Mouse (Mus musculus) adrenal gland, postnatal 25 days (tissue): Measurements from ENCODE around the gene Tnp2. TPM values are rescaled to one million over a fixed set of nuclear protein-coding genes. Genes with fewer than 3 reads are reported as not detected.

Experiments used
- DNase-seq: peaks from one replicate; pipeline ENCODE4 v3.0.0; 2021; ENCODE audit warnings: mixed read lengths
- total RNA-seq: library from RNA; stranded (reverse); gene quantifications from 2 replicates; pipeline ENCODE4 v1.2.3, GENCODE M21; 2021

Tnp2 gene
- total RNA-seq, 1 experiment from 2014 or later: not detected

DNA sequence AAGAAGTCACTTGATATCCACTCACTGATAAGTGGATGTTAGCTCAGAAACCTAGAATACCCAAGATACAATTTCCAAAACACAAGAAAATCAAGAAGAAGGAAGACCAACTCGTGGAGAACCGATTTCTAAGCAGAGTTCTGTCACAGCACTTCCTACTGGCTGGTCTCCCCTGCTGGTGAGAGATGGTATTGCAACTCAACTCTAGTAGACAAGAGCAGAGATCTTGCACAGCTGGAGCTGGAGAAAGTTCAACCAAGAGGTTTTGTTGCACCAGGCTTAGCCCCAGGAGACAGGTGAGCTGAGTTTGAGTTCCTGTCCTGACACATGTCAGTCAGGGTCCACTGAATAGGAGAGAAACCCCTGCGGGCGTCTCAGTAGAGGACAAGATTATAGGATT lies 21.3 kb downstream of the Tnp2 start:
- peak; percentile 57 for DNase-seq

DNA sequence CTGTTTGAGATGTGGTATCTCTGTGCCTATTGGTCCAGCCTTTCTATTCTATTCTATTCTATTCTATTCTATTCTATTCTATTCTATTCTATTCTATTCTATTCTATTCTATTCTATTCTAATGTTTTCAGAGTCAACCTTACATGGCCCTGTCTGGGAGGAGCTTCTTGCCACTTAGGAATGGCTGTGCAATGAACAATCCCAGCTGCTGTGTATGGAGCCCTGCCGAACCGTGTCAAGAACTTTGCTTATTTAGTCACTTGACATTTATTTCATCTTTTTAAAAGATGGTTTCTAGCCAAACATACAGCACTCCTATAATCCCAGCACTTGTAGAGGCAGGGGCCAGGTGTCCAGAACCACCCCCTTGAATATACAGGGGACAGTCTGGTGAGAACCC lies 24.1 kb downstream of the Tnp2 start:
- no peak for DNase-seq

DNA sequence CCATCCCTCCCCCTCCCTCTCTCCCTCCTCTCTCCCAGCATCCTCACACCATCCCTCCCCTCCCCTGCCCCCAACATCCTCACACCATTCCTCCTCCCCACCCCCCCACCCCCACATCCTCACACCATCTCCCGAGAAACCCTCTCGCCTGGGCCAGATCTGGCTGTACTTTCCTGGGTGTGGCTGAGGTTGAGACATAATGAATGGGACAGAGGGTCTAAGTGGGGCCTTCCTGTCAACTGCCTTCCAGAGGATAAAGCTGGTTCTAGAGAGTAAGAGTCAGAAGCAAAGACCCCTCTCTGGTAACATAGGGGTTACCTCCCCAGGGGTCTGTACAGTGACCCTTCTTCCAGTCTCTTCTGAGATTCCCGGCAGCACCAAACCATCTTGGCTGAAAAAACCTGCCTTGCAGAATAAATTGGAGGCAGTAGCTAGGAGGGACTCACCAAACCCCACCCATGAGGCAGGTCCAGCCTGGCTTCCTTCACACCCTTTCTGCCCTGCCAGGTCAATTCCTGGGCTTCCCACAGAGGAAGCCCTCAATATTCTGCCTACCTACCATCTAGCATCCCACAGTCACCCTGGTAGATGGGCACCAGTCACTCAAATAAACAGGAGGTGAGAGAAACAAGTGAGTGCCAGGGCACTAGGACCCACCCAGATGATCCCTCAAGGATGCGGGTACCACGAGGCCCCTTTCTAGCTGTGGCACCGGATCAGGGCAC lies 24.8 kb downstream of the Tnp2 start:
- no peak for DNase-seq

DNA sequence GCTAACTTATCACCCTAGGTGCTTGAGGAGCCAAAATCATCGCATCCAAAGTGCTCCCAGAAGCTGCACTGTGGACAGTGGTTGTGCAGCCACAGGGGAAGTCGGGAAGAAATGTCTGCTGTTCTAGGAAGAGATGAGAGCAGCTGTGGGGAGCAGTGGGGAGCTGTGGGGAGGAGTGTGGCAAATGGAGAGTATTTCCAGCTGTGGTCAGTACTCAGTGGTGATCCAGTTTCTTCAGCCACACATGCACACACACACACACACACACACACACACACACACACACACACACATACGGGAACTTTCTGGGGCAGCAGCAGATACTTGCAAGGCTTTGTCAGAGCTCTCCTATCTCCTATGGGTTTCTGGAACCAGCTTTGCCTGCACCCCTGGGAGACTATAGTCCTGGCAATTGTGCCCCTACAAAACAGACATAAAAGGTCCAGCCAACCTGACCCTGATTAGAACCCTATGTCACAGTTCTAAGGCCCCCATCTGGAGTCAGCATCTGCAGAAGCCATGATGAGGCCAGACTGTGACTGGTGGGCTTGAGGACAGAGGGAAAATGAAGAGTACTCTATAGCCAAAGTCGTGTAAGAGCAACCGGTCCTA lies 25.8 kb downstream of the Tnp2 start:
- DNase-seq: no peak

DNA sequence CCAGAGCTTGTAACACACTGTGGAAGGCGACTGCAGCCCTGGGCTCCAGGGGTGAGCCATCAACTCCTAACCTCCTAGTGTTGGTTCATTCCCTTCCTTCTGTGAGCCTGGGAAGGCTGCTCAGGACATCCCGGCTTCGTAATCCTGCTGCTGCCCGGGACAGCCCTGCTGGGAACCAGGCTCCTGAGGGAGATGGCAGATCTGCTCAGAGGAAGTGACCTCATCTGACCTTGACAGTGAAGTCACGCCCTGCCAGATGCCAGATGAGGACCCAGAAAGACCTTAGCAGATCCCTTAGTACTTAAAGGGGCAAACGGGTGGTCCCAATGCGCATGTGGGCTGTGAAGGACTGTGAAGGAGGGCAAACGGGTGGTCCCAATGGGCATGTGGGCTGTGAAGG lies 27.3 kb downstream of the Tnp2 start:
- no peak for DNase-seq

DNA sequence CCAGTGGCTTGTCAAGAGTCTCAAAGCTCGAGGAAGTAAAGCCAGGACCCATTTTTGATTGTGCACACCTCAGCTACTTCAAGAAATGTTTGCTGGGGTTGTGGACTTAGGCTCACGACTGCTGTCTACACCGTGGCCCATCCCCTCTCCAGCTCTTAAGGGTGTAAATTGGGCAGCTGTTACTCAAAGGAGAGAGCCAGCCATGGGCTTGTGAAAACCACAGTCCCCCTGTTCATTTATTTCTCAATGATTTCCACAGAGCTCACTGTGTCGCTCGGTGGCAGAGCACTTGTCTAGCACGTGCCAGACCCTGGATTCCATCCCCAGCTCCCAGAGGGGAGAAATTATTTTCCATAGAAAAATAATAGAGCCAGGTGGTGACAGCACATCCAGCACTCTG lies 32.3 kb downstream of the Tnp2 start:
- no peak for DNase-seq

DNA sequence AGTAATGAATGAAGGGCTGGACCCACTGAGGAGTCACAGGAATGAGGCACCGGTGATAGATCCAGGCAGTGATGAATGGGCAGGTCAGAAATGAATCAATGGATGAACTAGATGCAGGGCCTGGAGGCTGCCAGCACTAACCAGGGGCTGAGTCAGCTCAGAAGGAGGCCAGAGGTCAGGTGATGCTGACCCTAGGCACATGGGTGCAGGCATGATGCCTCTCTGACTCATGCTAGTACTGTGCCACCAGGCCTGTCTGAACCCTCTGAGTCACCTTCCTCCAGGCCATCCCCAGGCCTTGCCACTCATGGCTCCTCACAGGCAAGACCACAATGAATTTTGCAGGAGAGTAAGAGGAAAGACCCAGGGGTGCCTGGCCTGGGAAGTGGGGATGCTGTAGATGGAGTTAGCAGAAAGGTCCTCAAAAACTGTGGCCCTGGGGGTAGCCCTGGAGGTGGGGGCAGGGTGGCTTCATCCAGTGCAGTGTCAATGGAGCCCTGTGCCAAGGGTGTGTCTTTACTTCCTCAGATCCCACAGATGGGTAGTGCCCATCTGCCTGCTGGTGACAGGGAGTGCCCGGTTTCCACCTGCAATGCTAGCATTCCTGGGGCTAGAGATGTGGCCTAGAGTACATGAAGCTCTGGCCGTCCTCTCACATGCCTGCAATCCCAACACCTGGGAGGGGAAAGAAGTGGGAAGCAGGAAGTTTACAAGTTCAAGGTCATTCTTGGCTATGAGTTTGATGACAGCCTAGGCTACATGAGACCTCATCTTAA lies 33.8 kb downstream of the Tnp2 start:
- peak; percentile 75 for DNase-seq

DNA sequence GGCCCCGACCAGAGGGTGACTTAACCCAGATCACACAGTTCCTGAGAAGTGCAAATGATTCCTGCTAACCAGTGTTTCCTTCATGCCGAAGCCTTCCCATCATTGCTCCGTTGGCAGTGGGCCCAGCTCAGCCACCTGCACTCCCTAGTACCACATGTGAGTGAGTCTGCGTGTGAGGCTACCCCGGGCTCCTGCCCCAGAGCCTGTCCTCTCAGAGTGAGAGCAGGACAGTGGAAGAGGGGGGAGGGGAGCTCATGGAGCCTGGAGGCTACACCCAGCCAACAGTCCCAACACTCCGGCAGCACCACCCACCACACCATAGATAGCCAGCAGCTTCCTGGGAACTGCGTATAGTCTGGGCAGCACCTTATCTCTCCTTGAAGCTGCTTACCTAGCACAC lies 38.6 kb downstream of the Tnp2 start:
- DNase-seq: no peak

DNA sequence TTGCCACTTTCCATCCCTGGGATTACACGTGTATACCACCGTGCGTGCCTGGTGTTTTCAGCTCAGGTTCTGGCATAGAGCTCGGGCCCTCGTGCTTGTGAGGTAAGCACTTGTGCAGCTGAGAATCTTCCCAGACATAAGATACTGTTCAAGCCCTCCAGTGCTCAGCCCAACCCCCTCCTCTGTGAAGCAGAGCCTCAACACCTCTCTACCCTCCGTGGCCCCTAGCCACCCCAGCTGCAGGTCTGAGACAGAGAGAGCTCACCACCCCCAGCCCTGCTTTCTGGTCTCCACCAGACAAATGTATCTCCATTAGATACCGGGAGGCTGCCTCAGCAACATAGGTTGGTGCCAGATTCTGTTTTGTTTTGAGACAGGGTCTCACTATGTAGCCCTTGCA lies 39.2 kb downstream of the Tnp2 start:
- no peak for DNase-seq

DNA sequence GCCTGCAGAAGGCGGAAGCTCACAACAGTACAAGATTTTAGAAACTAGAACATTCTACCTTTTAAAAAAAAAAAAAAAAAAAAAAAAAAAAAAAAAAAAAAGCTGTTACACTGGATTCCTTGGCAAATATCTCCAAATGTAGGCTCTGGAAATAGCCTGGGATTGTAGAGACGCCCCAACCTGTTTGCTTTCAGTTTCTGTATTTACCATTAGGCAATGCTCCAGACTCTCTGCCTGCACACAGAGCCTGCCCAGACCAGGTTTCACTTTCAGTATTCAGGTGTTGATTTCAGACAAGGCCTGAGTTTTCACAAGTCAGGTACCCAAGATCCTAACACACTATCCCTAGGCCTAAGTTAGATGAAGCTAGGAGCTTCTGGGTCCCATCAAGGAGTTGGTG lies 47.4 kb downstream of the Tnp2 start:
- no peak for DNase-seq

DNA sequence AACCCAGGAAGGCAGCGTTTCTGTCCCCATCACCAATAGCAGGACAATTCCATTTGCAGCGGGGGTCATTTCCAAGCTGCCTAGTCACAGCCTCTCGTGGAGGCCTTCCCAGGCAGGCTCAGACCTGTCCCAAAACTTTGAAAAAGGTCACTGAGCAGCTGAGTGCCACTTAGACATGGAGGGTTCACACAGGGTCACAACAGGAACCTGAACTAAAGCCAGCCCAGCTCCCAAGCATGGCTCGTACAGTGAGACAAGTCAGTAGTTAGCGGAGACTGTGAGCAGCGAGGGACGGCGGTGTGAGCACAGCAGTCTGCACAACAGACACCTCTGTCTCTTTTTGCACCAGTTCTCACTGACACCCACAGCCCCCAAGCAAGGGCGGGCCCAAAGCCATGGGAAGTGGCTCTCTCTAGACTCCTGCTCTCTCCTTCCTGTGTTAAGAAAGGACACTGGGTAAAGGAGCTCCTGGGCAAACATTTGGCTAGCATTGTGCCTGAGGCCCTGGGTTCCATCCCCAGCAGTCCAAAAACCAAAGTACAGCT lies 48.5 kb downstream of the Tnp2 start:
- no peak for DNase-seq

DNA sequence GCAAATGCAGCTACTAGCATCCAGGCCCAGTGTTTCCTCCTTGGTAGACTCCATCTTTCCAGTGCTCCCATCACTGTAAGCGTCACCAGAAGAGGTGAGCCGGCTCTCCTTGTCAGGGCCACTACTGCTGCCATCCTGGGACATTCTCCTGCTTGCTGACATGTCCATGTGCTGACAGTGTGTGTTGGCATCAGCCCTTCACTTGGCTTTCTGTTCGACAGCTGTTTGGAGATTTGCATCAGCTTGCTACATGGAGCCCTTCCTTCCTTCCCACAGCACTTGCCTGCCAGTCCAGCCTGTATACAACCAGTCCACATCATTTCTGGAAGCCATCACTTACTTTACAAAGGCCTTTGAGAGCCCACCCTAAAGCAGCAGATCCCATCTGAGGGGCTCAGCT lies 49.6 kb downstream of the Tnp2 start:
- DNase-seq: no peak

Other genes with a start within 250 kb of the Tnp2 start
- 17.8 and 21.8 TPM in 2 replicates for gene Dexi, start 245.6 kb downstream of the Tnp2 start, total RNA-seq
- gene Clec16a, start 243.3 kb downstream of the Tnp2 start, total RNA-seq: 42.7 and 44.2 TPM in 2 replicates
- gene Socs1, start 3.1 kb downstream of the Tnp2 start, total RNA-seq: 2.8 and 2.9 TPM in 2 replicates
- gene Prm3, start 2.3 kb upstream of the Tnp2 start, total RNA-seq: not detected in 2 replicates
- gene Prm2, start 7.5 kb upstream of the Tnp2 start, total RNA-seq: not detected in 2 replicates
- gene Prm1, start 17.2 kb upstream of the Tnp2 start, total RNA-seq: not detected in 2 replicates
- not detected in 2 replicates for gene Gm11172, start 24.3 kb upstream of the Tnp2 start, total RNA-seq
- 1.7 and 2.1 TPM in 2 replicates for gene Rmi2, start 46.4 kb upstream of the Tnp2 start, total RNA-seq